Mouse (Mus musculus) CH12.LX (cell line): ENCODE data around the gene Coro6. TPM values are rescaled to one million over a fixed set of nuclear protein-coding genes. Genes with fewer than 3 reads are reported as not detected.

Experiments
- DNase-seq: peaks from one replicate; pipeline ENCODE4 v3.0.0-alpha.2; 2013; ENCODE audit errors: extremely low read depth
- H3K27ac ChIP-seq: 2 replicates; pipeline ENCODE4 v1.5.1; 2012; ENCODE audit warnings: low read depth, mild to moderate bottlenecking, control low read depth, moderate library complexity; ENCODE audit not compliant: insufficient read depth
- H3K27me3 ChIP-seq: replicated peaks from 2 replicates; pipeline ENCODE3; 2012; ENCODE audit warnings: inconsistent platforms
- H3K36me3 ChIP-seq, 2 experiments: replicated peaks in 1 of 2; 2 replicates each; pipeline versions ENCODE3 to v1.6.1; 2012; ENCODE audit warnings: inconsistent platforms in 1 of 2, low read length in 1 of 2, mild to moderate bottlenecking in 1 of 2, mixed read lengths in 1 of 2, moderate library complexity in 1 of 2; ENCODE audit not compliant: control insufficient read depth in 1 of 2, insufficient read depth in 1 of 2
- H3K4me1 ChIP-seq, 2 experiments: 2 replicates each; pipeline ENCODE4 v1.6.1; 2012; ENCODE audit warnings: inconsistent platforms in 1 of 2, moderate library complexity in 1 of 2; ENCODE audit not compliant: insufficient read depth in 2 of 2, control insufficient read depth in 1 of 2
- H3K4me2 ChIP-seq: 2 replicates; pipeline ENCODE4 v1.6.1; 2012; ENCODE audit warnings: low read depth, mild to moderate bottlenecking, control low read depth; ENCODE audit not compliant: poor library complexity, insufficient read depth, severe bottlenecking
- H3K4me3 ChIP-seq, 3 experiments: fragments of 150-350 bp in 1 of 3; sonication (generic) in 1 of 3; replicated peaks in 1 of 3; 2 replicates each; pipeline versions ENCODE3 to v1.5.1; 2011 to 2012; ENCODE audit warnings: low read depth in 2 of 3, low read length in 2 of 3, mild to moderate bottlenecking in 2 of 3, moderate library complexity in 2 of 3, control low read depth in 1 of 3, improper control_type of control experiment in 1 of 3, inconsistent platforms in 1 of 3, mixed read lengths in 1 of 3; ENCODE audit not compliant: poor library complexity in 1 of 3
- H3K79me2 ChIP-seq: replicated peaks from 2 replicates; pipeline ENCODE4 v1.6.1; 2012; ENCODE audit warnings: mild to moderate bottlenecking, moderate library complexity; ENCODE audit not compliant: control insufficient read depth, poor library complexity, insufficient read depth, severe bottlenecking; ENCODE audit errors: extremely low read depth
- H3K9ac ChIP-seq: 2 replicates; pipeline ENCODE4 v1.6.1; 2012; ENCODE audit warnings: low read depth, mild to moderate bottlenecking, control low read depth, moderate library complexity; ENCODE audit not compliant: insufficient read depth
- H3K9me3 ChIP-seq: replicated peaks from 2 replicates; pipeline ENCODE3; 2012; ENCODE audit warnings: low read length, inconsistent platforms, mixed read lengths
- BHLHE40 ChIP-seq: IDR thresholded peaks from 2 replicates; pipeline ENCODE4 v1.6.1; 2011; ENCODE audit warnings: mild to moderate bottlenecking, low read depth, low read length, improper control_type of control experiment
- CHD1 ChIP-seq: IDR thresholded peaks from 2 replicates; pipeline ENCODE4 v1.6.1; 2012; ENCODE audit warnings: low read depth, low read length, improper control_type of control experiment, inconsistent platforms
- CTCF ChIP-seq, 2 experiments: IDR thresholded peaks in 1 of 2; conservative IDR thresholded peaks in 1 of 2; 2 replicates each; pipeline ENCODE4 v1.5.1; 2011 to 2012; ENCODE audit warnings: low read depth in 2 of 2, low read length in 2 of 2, improper control_type of control experiment in 1 of 2, inconsistent platforms in 1 of 2, mild to moderate bottlenecking in 1 of 2, moderate library complexity in 1 of 2
- ELF1 ChIP-seq: IDR thresholded peaks from 2 replicates; pipeline ENCODE4 v1.6.1; 2014; ENCODE audit warnings: low read depth, mild to moderate bottlenecking, inconsistent platforms, low read length, improper control_type of control experiment
- ETS1 ChIP-seq: conservative IDR thresholded peaks from 2 replicates; pipeline ENCODE4 v1.6.1; 2012; ENCODE audit warnings: low read depth, mild to moderate bottlenecking, inconsistent platforms, low read length, improper control_type of control experiment, moderate library complexity
- HCFC1 ChIP-seq: IDR thresholded peaks from 2 replicates; pipeline ENCODE4 v1.6.1; 2012; ENCODE audit warnings: low read depth, mild to moderate bottlenecking, inconsistent platforms, low read length, improper control_type of control experiment
- IRF4 ChIP-seq: IDR thresholded peaks from 2 replicates; pipeline ENCODE4 v1.6.1; 2014; ENCODE audit warnings: low read depth, mild to moderate bottlenecking, inconsistent platforms, low read length, improper control_type of control experiment
- MAZ ChIP-seq: IDR thresholded peaks from 2 replicates; pipeline ENCODE4 v1.6.1; 2012; ENCODE audit warnings: low read depth, mild to moderate bottlenecking, inconsistent platforms, low read length, improper control_type of control experiment, moderate library complexity
- MEF2A ChIP-seq: IDR thresholded peaks from 2 replicates; pipeline ENCODE4 v1.6.1; 2014; ENCODE audit warnings: low read depth, mild to moderate bottlenecking, inconsistent platforms, low read length, improper control_type of control experiment, borderline replicate concordance
- MXI1 ChIP-seq: IDR thresholded peaks from 2 replicates; pipeline ENCODE4 v1.6.1; 2011; ENCODE audit warnings: mild to moderate bottlenecking, low read depth, low read length, improper control_type of control experiment
- MYC ChIP-seq: IDR thresholded peaks from 2 replicates; pipeline ENCODE4 v1.6.1; 2011; ENCODE audit warnings: low read depth, mild to moderate bottlenecking, improper control_type of control experiment, low read length
- NELFE ChIP-seq: IDR thresholded peaks from 2 replicates; pipeline ENCODE4 v1.6.1; 2011; ENCODE audit warnings: low read depth, low read length, improper control_type of control experiment
- NRF1 ChIP-seq: IDR thresholded peaks from 2 replicates; pipeline ENCODE4 v1.6.1; 2014; ENCODE audit warnings: low read depth, mild to moderate bottlenecking, inconsistent platforms, low read length, improper control_type of control experiment, moderate library complexity
- PAX5 ChIP-seq: IDR thresholded peaks from 2 replicates; pipeline ENCODE4 v1.6.1; 2012; ENCODE audit warnings: low read length, inconsistent platforms, mixed read lengths
- POLR2A ChIP-seq: IDR thresholded peaks from 2 replicates; pipeline ENCODE4 v1.6.1; 2011; ENCODE audit warnings: low read depth, mild to moderate bottlenecking, improper control_type of control experiment, low read length
- RAD21 ChIP-seq: IDR thresholded peaks from 2 replicates; pipeline ENCODE4 v1.6.1; 2011; ENCODE audit warnings: low read depth, mild to moderate bottlenecking, low read length, improper control_type of control experiment, moderate library complexity
- RCOR1 ChIP-seq: conservative IDR thresholded peaks from 2 replicates; pipeline ENCODE4 v1.6.1; 2012; ENCODE audit warnings: low read depth, mild to moderate bottlenecking, inconsistent platforms, low read length, improper control_type of control experiment
- SIN3A ChIP-seq: IDR thresholded peaks from 2 replicates; pipeline ENCODE4 v1.6.1; 2012; ENCODE audit warnings: low read length, improper control_type of control experiment, inconsistent platforms
- SMC3 ChIP-seq: IDR thresholded peaks from 2 replicates; pipeline ENCODE4 v1.6.1; 2011; ENCODE audit warnings: low read depth, low read length, improper control_type of control experiment
- TCF12 ChIP-seq: IDR thresholded peaks from 2 replicates; pipeline ENCODE4 v1.6.1; 2014; ENCODE audit warnings: low read depth, mild to moderate bottlenecking, inconsistent platforms, low read length, improper control_type of control experiment
- UBTF ChIP-seq: IDR thresholded peaks from 2 replicates; pipeline ENCODE4 v1.6.1; 2012; ENCODE audit warnings: low read depth, mild to moderate bottlenecking, inconsistent platforms, low read length, improper control_type of control experiment, moderate library complexity
- ZC3H11A ChIP-seq: IDR thresholded peaks from 2 replicates; pipeline ENCODE4 v1.6.1; 2012; ENCODE audit warnings: low read depth, mild to moderate bottlenecking, inconsistent platforms, low read length, improper control_type of control experiment
- ZKSCAN1 ChIP-seq: IDR thresholded peaks from 2 replicates; pipeline ENCODE4 v1.6.1; 2012; ENCODE audit warnings: low read depth, inconsistent platforms, low read length, improper control_type of control experiment, borderline replicate concordance
- ZMIZ1 ChIP-seq: IDR thresholded peaks from 2 replicates; pipeline ENCODE4 v1.6.1; 2012; ENCODE audit warnings: low read depth, mild to moderate bottlenecking, inconsistent platforms, low read length, improper control_type of control experiment
- ZNF384 ChIP-seq: IDR thresholded peaks from 2 replicates; pipeline ENCODE4 v1.6.1; 2012; ENCODE audit warnings: low read depth, low read length, improper control_type of control experiment, inconsistent platforms
- dilution Hi-C: fragments of 300-500 bp; cut with MboI; formaldehyde crosslinking; loops from 2 replicates; pipeline ENCODE4 v1.14.3; 2020; ENCODE audit warnings: low sequenced_read_pairs; ENCODE audit not compliant: extremely low pct_unique_long_range_greater_than_20kb, extremely low pct_ligation_motif_present
- in situ Hi-C: fragments of 300-500 bp; cut with MboI; formaldehyde crosslinking; loops from 3 replicates; pipeline ENCODE4 v1.14.3; 2019; ENCODE audit warnings: low sequenced_read_pairs, low pct_ligation_motif_present, low pct_unique_long_range_greater_than_20kb, mixed read lengths
- polyA plus RNA-seq: library from polyadenylated mRNA; unstranded; fragments of >175 nt; gene quantifications from 2 replicates; pipeline ENCODE4 v1.2.1, GENCODE M21; 2012; ENCODE audit warnings: low read depth; ENCODE audit not compliant: insufficient read length
- total RNA-seq, 2 experiments: library from RNA; depleted of rRNA; stranded (reverse); fragments of 300-350 nt in 1 of 2; fragments of >200 nt in 1 of 2; gene quantifications; 2 replicates each; pipeline ENCODE4 v1.2.3; 2012 to 2014

The Coro6 gene
- total and polyA plus RNA-seq, 3 experiments = 0.25 to 0.39 TPM; not detected in 1

- in situ Hi-C loops (no loop called here), dilution Hi-C loops (no loop called here)
- Histone ChIP-seq H3K79me2 (peaks cover 34% of the 10 kb centered on the region), H3K4me3 (peak overlapping the region; percentile 78 to 98 (median 84)), H3K4me1 (peaks cover 24 to 63% of the 10 kb centered on the region in 2 experiments), H3K27me3 (peaks cover 29% of the 10 kb centered on the region), H3K9ac (peak overlapping the region; percentile 95), H3K36me3 (peaks cover 0 to 18% of the 10 kb centered on the region in 2 experiments), H3K4me2 (peak overlapping the region; percentile 90), H3K27ac (peak overlapping the region; percentile 49), H3K9me3 (no peaks in the 10 kb centered on the region)
- peak; percentile 85 for TF ChIP-seq ZMIZ1
- peak; percentile 39; the same call in 1 of the 2 replicates for TF ChIP-seq IRF4
- peak; percentile 83 for TF ChIP-seq POLR2A
- TF ChIP-seq CTCF (conservative IDR thresholded peaks at IDR 0.05 in 1 of 2, IDR thresholded peaks at IDR 0.05 in 1 of 2; ENCODE audit: low read depth in 2 of 2, low read length in 2 of 2) = peak in 1 of 2 experiments; percentile 7; a peak in 1 of 4 replicates
- no peak for TF ChIP-seq ZNF384
- TF ChIP-seq TCF12 = peak; percentile 72
- peak; percentile 38 for TF ChIP-seq SIN3A
- no peak for TF ChIP-seq PAX5
- peak; percentile 80 for TF ChIP-seq NRF1
- TF ChIP-seq ELF1 = peak; percentile 80
- TF ChIP-seq NELFE = peak; percentile 86; the same call in 1 of the 2 replicates
- TF ChIP-seq CHD1 = no peak; the same call in 1 of the 2 replicates
- peak; percentile 30; the same call in 1 of the 2 replicates for TF ChIP-seq MEF2A
- no peak for TF ChIP-seq SMC3
- no peak for TF ChIP-seq ZKSCAN1
- TF ChIP-seq MAZ = peak; percentile 92
- TF ChIP-seq BHLHE40 = no peak
- peak; percentile 68 for TF ChIP-seq HCFC1
- no peak for TF ChIP-seq RCOR1
- peak; percentile 93 for DNase-seq
Observed at GRCm38 (mm10) chr11:77492911-77493332, 30.7 kb downstream of the Coro6 start.

GRCm38 (mm10) chr11:77493512-77494343 is 31.5 kb downstream of the Coro6 start, which contains the start of gene Git1:
Gene Git1, plus strand, starts transcription at chr11:77493562.
- Histone ChIP-seq H3K4me3 (peak within 1 kb of the TSS; percentile 84 to 99 (median 98)), H3K36me3 (peaks cover 0 to 26% of the 10 kb centered on the region in 2 experiments), H3K4me1 (peaks cover 24 to 71% of the 10 kb centered on the region in 2 experiments), H3K4me2 (peak within 1 kb of the TSS; percentile 90), H3K27me3 (peaks cover 21% of the 10 kb centered on the region), H3K79me2 (peaks cover 34% of the 10 kb centered on the region), H3K27ac (peak within 1 kb of the TSS; percentile 49), H3K9me3 (no peaks in the 10 kb centered on the region), H3K9ac (peak within 1 kb of the TSS; percentile 95)
- peak; percentile 61 for DNase-seq
- dilution Hi-C loops (no loop called here), in situ Hi-C loops (no loop called here)
- TF ChIP-seq BHLHE40 = peak; percentile 71
- no peak for TF ChIP-seq IRF4
- TF ChIP-seq ZMIZ1 = no peak
- peak; percentile 76 for TF ChIP-seq UBTF
- TF ChIP-seq ZKSCAN1 = no peak
- TF ChIP-seq NRF1 = no peak
- peak in 1 of 2 experiments; percentile 23; a peak in 1 of 4 replicates for TF ChIP-seq CTCF (conservative IDR thresholded peaks at IDR 0.05 in 1 of 2, IDR thresholded peaks at IDR 0.05 in 1 of 2; ENCODE audit: low read depth in 2 of 2, low read length in 2 of 2)
- peak; percentile 39 for TF ChIP-seq ELF1
- TF ChIP-seq RAD21 = no peak
- 0 out of 2 replicates have a peak, but pooled peaks have one; percentile 19 for TF ChIP-seq MYC
- no peak; the same call in 1 of the 2 replicates for TF ChIP-seq MXI1
- peak; percentile 23; the same call in 1 of the 2 replicates for TF ChIP-seq HCFC1
- TF ChIP-seq ZC3H11A = no peak
- no peak for TF ChIP-seq ETS1
